Mouse (Mus musculus): ENCODE measurements at regions not wholly inside any gene's neighbourhood (a gene's known extent, or its start where the extent isn't known, plus 50 kb on each side); places are given as distances from the start of the nearest gene placed in this dataset.

- TF ChIP-seq CTCF (IDR thresholded peaks at IDR 0.05; ENCODE audit: low read depth), result no peak
- no peak for TF ChIP-seq EP300 (IDR thresholded peaks at IDR 0.05; ENCODE audit: low read depth)
Measured at GRCm38 (mm10) chr12:29029461-29029860, 277.9 kb downstream of the Eipr1 start.

Measured in heart, postnatal 0 days (tissue).